Mouse (Mus musculus): ENCODE results near the gene Zic1. TPM values are rescaled to one million over a fixed set of nuclear protein-coding genes. Genes with fewer than 3 reads are reported as not detected.
A peak's percentile ranks its signal among the peaks of the same experiment; 100 is the strongest.

Zic1 gene
- total RNA-seq, 2 experiments from 2014 or later, result 12.1 to 18.4 TPM

- H3K4me3 ChIP-seq, result no peak overlapping the region
- no peak for DNase-seq (ENCODE audit: low spot score in 2 of 2)
- H3K27ac ChIP-seq, result peak overlapping the region; percentile 46; the same call in 1 of the 2 replicates
- no peak for TF ChIP-seq CTCF (conservative IDR thresholded peaks at IDR 0.05)
Measured at GRCm38 (mm10) chr9:91353551-91354433, 11.8 kb downstream of the Zic1 start.

GRCm38 (mm10) chr9:91352786-91353185 lies 12.8 kb downstream of the Zic1 start:
- DNase-seq (ENCODE audit: low spot score in 2 of 2), result no peak
- Histone ChIP-seq H3K4me3 (no peak overlapping the region), H3K27ac (peak overlapping the region; percentile 59; the same call in 1 of the 2 replicates)
- no peak for TF ChIP-seq CTCF (conservative IDR thresholded peaks at IDR 0.05)

GRCm38 (mm10) chr9:91351961-91352411 lies 13.6 kb downstream of the Zic1 start:
- TF ChIP-seq CTCF (conservative IDR thresholded peaks at IDR 0.05), result no peak
- no peak for DNase-seq (ENCODE audit: low spot score in 2 of 2)
- Histone ChIP-seq H3K27ac (peak overlapping the region; percentile 59; the same call in 1 of the 2 replicates), H3K4me3 (no peak overlapping the region)

- H3K4me3 ChIP-seq, result no peak overlapping the region
- no peak for TF ChIP-seq CTCF (conservative IDR thresholded peaks at IDR 0.05)
- H3K27ac ChIP-seq, result peak overlapping the region; percentile 59
- no peak for DNase-seq (ENCODE audit: low spot score in 2 of 2)
Measured at GRCm38 (mm10) chr9:91351361-91351760, 14.2 kb downstream of the Zic1 start.

- Histone ChIP-seq H3K4me3 (peak overlapping the region; percentile 13; the same call in 1 of the 2 replicates), H3K27ac (peak overlapping the region; percentile 59)
- no peak for TF ChIP-seq CTCF (conservative IDR thresholded peaks at IDR 0.05)
- DNase-seq (ENCODE audit: low spot score in 2 of 2), result no peak
Measured at GRCm38 (mm10) chr9:91350861-91351291, 14.7 kb downstream of the Zic1 start.

GRCm38 (mm10) chr9:91350211-91350791 lies 15.3 kb downstream of the Zic1 start:
- DNase-seq (ENCODE audit: low spot score in 2 of 2), result no peak
- Histone ChIP-seq H3K4me3 (peak overlapping the region; percentile 13; the same call in 1 of the 2 replicates), H3K27ac (peak overlapping the region; percentile 59; the same call in 1 of the 2 replicates)
- no peak for TF ChIP-seq CTCF (conservative IDR thresholded peaks at IDR 0.05)

- no peak overlapping the region for H3K4me3 ChIP-seq
- DNase-seq (ENCODE audit: low spot score in 2 of 2), result no peak
- TF ChIP-seq CTCF (conservative IDR thresholded peaks at IDR 0.05), result no peak
- no peak overlapping the region for H3K27ac ChIP-seq
Measured at GRCm38 (mm10) chr9:91348746-91349145, 16.9 kb downstream of the Zic1 start.

GRCm38 (mm10) chr9:91347591-91347990 lies 18.0 kb downstream of the Zic1 start:
- no peak for DNase-seq (ENCODE audit: low spot score in 2 of 2)
- Histone ChIP-seq H3K4me3 (no peak overlapping the region), H3K27ac (no peak overlapping the region)
- no peak for TF ChIP-seq CTCF (conservative IDR thresholded peaks at IDR 0.05)

Other genes starting within 250 kb of the Zic1 start
- 1 to 10 TPM; 2.8 to 3.3 TPM for gene Zic4, start 3.4 kb downstream of the Zic1 start, total RNA-seq (2021)